Mouse (Mus musculus) CD4-positive helper T cell, adult 2 months (primary cell): ENCODE measurements around the gene Spef1.
A peak's percentile ranks its signal among the peaks of the same experiment; 100 is the strongest.

Experiments used
- DNase-seq: peaks from one replicate; pipeline ENCODE4 v3.0.0-alpha.2; 2012; ENCODE audit warnings: low read depth, missing footprints, low spot score

Spef1 gene

GRCm38 (mm10) chr2:131174700-131175099 is 12.4 kb downstream of the Spef1 start:
- DNase-seq = peak; percentile 86

DNA sequence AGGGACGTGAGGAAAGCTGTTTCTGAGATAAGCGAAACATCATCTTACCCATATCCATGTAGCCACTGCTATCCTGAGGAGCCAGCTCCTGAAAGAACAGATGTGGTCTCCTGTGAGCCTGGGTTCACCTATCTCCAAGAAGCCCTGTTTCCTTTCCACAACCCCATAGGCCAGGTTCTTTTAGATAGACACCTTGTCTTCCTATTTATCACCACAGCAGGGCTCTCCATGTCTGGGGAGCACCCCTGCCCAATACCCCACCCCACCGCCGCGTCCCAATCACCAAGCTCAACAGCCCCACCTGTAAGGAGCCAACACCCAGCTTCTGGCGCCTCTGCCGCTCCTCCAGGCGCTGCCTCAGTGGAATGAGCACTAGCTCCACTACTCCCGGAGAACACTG is 14.8 kb downstream of the Spef1 start:
- no peak for DNase-seq

- peak; percentile 47 for DNase-seq
Measured at GRCm38 (mm10) chr2:131171401-131172104, 15.5 kb downstream of the Spef1 start.

- no peak for DNase-seq
Measured at GRCm38 (mm10) chr2:131170936-131171335, 16.1 kb downstream of the Spef1 start.

DNA sequence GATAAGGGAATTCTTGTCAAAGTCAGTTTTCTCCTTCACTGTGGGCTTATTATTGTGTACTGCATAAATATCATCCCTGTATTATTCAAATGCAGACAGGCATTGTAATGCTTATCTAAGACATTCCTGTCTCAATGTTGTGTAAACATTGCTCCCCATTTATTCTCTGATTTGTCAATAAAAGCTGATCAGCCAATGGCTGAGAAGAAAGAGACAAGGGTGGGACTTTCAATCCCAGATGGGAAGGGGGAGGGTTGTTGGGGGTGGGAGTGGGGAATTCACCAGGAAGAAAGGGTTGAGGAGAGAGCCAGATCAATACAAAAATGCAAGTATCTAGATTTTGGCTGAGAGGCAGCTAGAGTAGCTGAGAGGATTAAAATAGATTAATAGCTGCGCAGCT is 18.2 kb downstream of the Spef1 start:
- DNase-seq = no peak

- no peak for DNase-seq
Measured at GRCm38 (mm10) chr2:131167984-131168383, 19.1 kb downstream of the Spef1 start.

GRCm38 (mm10) chr2:131166172-131166571 is 20.9 kb downstream of the Spef1 start:
- DNase-seq = no peak

DNA sequence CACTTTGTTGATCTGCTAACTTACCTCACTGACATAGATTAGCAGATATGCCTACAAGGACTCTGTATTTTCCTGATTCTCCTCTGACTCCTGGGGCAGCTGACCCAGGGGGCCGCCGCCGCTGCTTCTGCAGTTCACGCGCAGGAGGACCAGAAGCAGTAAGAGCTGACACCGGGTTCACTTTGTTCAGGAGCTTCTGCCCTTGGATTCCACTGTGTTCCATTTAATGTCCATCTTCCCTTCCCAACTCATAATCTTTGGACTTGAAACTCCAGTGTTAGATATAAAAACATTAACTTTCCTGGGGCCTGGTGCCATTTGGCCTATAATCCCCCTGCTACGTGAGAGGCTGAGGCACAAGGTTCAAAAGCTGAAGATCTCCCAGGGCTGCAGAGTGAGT is 23.2 kb downstream of the Spef1 start:
- no peak for DNase-seq

DNA sequence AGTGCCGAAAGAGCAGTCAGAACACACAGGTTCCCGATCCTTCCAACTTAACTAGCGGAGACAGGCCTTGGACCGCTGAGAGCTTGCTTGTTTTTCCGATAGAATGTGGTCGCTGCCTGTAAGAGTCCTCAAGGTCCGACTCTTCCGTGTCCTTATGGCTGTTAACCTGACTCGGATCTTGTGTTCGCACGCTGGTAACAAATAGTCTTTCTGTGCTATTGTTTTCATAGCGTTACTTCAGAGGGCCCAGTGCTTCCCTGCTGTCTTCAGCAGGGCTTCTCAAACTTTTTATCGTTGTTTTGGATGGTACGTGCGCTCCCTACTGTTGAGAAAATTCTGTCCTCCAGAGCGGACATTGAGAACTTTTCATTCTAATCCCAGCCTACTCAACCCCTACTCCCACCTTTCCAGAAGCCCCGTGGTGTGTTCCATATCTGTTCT is 26.4 kb downstream of the Spef1 start:
- no peak for DNase-seq

DNA sequence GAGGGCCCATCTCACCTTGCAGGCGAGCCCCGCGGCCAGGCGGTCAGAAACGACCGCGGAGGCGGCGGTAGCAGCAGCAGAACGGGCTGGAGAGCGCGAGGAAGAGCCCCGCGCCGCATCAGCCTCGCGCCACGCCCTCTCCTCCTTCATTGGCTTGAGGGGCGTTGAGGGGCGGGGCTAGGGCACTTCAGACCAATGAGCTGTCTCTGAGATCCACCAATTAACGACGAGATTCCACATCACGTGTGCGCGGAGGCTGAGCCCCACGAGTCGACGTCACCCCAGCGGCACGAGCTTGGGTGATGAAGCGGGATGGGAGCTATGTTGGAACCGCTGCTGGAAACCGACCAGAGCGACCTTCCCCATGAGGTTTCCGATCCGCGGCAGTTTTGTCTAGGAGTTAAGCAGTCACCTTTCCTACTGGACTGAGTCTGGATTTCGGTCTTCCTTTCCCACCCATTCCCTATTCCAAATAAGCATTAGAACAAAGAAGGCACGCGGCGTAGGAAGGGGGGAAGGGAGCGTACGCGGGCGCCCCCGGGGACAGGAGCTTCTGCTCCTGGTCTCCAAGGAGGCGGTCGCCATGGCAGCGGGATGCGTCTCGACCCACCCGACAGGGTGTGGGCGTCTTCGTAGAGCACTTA is 27.0 kb downstream of the Spef1 start, which contains the start of gene 1700037H04Rik:
Gene 1700037H04Rik (minus strand): TSS at position 144 of the 644 bp plus-strand sequence.
- DNase-seq = peak; percentile 98

DNA sequence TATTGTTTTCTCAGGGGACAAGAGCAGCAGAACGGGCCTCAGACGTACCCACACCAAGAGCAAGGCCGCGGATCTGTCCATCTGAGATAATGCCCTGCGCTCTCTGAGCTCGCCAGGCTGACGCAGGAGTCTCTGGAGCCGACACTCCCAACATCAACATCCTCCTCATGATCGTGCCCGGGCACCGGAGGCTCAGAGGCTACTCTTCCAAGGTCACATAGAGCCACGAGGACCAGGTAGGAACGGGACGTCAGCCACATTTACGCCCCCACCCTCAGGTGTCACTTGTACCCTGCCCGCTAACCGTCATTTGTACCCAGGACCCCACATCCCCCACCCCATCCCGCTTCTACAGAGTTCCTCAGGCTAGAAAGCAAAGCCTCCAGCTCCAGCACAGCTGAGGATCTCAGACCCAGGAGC is 27.6 kb downstream of the Spef1 start:
- no peak for DNase-seq

GRCm38 (mm10) chr2:131156987-131157386 is 30.1 kb downstream of the Spef1 start:
- DNase-seq = no peak

DNA sequence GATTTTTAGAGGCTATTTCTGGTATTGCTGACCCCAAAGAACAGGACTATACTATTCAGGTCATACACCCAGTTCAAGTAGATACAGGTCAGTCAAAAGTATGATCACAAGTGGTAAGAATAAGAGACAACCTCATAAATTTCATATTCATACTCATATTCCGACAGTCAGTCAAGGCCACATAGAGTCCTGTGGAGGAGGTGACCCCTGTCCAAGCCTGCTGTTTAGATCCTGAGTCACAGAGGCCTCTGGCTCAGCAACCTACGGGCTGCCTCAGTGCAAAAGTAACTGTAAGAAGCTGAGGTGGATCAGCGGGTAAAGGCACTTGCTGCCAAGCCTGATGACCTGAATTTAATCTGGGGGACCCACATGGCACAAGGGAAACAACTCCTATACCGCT is 33.0 kb downstream of the Spef1 start:
- no peak for DNase-seq

- no peak for DNase-seq
Measured at GRCm38 (mm10) chr2:131152166-131152730, 34.8 kb downstream of the Spef1 start.

DNA sequence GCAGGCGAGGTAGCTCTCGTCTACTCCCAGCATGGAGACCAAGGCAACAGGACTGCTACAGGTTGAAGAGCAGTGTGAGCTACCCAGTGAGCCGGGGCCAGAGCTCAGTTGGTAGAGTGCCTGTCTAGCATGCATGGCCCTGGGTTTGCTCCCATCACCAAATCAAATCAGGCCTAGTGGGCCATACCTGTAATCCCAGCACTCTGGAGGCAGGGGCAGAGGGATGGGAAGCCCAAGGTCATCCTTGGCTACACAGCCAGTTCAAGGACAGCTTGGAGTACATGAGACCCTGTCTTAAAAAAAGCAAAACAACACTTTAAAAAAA is 37.9 kb downstream of the Spef1 start:
- no peak for DNase-seq

DNA sequence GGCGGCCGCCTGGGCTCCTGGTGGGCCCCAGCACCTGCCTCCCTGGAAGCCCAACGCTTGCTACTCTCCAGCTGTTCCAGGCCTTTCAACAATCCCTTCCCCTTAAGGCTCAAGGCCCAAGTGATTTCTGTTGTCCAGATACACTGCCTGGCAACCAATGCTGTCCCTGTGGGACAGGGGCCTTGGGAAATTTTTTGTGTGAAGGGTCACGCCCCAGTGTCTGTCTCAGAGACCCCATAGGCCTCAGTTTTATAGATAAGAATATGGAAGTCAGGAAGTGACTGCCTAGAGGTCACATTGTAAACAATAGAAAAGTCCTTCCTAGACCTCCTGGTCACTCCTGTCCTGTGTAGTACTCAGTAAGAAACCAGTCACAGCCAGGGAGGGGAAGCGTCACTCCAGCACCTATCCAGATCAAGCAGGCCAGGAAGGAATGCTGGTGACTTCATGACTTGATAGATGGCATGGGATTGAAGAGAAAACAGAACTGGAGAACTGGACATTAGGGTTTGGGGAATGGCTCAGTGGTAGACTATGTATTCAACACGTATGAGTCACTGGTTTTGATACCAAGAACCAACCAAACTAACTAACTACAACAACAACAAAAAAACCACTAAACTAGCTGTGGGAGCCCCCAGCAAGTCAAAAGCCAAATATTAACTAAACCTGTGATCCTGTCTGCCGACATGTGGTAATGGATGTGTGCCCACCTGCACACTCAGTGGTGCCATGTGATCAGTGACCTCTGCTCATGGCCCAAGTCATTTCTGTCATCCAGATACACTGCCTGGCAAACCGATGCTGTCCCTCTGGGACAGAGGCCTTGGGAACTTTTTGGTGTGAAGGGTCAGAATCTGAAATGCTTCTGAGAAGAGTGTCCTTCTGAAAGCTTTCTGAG is 38.5 kb downstream of the Spef1 start:
- DNase-seq = no peak

DNA sequence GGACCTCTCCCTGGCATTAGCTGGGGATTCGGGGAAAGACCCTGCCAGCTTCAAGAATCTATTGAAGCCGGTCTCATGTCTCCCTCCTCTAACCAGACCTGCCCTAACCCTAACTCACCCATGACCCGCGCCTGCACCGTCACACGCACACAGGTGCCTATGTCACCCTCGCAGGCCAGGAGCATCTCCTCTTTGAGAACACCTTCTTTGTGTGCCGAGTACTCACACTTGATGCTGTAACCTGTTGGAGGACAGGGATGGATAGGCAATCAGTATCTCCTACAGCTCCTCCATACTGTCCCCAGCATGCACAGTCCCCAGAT is 40.1 kb downstream of the Spef1 start:
- DNase-seq = no peak

DNA sequence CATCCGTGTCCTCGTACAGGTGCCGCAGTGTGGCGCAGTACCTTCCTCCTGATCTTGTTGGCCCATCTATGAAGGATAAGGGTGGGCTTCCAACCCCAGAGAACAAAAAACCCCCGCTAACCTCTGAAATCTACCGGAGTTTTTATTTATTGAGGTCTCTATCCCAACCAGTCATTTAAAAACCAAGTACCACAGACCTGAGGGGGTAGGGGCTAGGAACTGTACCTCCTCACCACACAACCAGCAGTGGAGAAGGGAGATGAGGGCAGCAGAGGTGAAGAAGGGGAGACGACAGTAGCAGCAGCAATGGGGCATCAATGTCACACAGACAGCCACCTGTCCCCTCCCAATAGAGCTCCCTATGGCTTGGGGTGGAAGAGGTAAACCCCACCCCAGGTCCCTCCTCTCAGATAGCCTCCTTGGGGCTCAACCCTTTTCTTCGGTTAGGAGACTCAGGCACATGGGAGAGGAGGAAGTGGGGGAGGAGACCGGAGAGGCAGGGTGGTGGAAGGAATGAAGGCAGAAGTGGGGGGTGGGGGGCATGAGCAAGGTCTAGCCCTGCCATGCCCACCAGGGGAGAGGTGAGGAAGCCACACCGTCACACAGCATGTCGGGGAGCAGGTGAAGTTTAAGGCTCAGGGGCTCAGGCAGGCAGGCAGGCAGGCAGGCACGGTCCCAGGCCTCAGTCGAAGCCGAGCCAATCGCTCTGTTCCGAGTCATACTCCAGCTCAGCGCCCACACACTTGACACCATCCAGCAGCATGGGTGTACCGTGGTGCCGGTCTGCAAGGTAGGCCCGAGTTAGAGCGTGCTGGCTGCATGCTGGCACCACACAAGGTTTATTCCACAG is 40.7 kb downstream of the Spef1 start:
- DNase-seq = no peak

- no peak for DNase-seq
Measured at GRCm38 (mm10) chr2:131145536-131145935, 41.5 kb downstream of the Spef1 start.

DNA sequence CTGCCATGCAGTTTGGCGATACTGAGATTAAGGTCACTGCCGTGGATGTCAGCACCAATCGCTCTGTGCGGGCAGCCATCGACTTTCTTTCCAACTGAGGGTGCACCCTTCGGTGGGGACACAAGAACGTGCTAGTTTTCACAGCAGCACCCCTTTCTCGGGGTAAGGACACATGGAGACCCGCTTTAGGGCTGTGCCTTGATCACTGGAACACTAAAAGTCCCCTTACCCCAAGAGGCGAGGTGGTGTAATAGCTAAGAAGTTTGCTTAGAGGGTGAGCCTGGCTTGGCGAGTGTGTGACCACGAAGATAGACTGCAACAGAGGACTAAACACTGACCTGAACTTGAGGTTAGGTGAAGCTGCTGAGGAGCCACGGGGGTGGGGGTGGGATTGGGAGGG is 42.0 kb downstream of the Spef1 start:
- no peak for DNase-seq
